Mouse (Mus musculus) hematopoietic stem cell, adult 5-6 weeks (primary cell): ENCODE results near the gene Gm29106. TPM values are rescaled to one million over a fixed set of nuclear protein-coding genes. Genes with fewer than 3 reads are reported as not detected.
"Not testable (repeated sequence)": the region's sequence is repeated elsewhere in the genome, so short reads cannot be mapped to it uniquely, and the experiment has no call there.

Source experiments
- ATAC-seq, 2 experiments: fragments of 125-278 bp in 1 of 2; replicated peaks in 1 of 2; 2 replicates each; pipeline ENCODE4 v1.8.0; 2016 to 2017; ENCODE audit warnings: inconsistent platforms in 2 of 2, mild to moderate bottlenecking in 2 of 2, moderate number of reproducible peaks in 2 of 2, low read depth in 1 of 2, moderate TSS enrichment in 1 of 2; ENCODE audit not compliant: low FRiP score in 2 of 2, poor library complexity in 2 of 2, severe bottlenecking in 2 of 2, insufficient read depth in 1 of 2, low TSS enrichment in 1 of 2
- total RNA-seq: library from RNA; stranded (forward); fragments of 172-1452, 232-1000 nt; gene quantifications from 2 replicates; pipeline ENCODE4 v1.2.3, GENCODE M21; 2017

Gene Gm29106
- total RNA-seq, result not detected in 2 replicates

GRCm38 (mm10) chr1:118176242-118176641, at the start of gene Gm29106:
Gm29106 (plus strand) TSS chr1:118176542.
- not testable (repeated sequence) for ATAC-seq

DNA sequence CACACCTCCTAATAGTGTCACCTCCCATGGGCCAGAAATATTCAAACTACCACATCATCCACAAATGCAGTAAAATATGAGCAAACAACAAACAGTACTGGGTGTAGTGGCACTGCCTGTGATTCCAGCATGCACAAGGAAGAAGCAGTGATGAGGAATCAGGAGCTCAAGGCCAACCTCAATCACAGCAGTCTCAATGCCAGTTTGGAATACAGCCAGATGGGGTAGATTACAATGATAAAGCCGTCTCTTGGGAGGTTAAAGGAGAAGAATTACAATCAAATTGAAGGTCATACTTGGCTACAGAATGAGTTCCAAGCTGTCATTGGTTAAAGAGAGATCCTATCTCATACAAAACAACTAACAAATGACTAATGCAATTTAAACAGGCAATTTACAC, 52.2 kb downstream of the Gm29106 start:
- no peak for ATAC-seq

DNA sequence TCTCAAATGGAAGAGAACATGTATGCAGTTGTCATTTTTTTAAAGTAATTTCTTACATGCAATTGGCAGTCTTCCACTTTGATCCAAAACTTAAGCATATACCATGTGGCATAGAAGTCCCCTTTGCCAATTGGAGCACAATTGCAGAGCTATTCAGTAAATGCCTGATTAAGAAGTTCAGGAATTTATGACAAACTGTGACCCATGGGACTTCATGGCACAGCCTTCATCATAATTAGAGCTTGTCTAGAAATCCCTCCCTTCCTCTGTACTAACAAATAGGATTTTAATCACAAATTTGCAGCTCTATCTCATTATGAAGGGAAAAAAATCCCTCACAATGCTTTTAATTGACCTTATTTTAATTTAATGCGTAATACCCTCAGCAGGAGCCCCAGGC, 59.7 kb downstream of the Gm29106 start:
- ATAC-seq, result no peak

Other genes with a start within 250 kb of the Gm29106 start
- gene Gm28168, start 248.5 kb upstream of the Gm29106 start, total RNA-seq, result not detected in 2 replicates
- gene Gm7145, start 210.6 kb upstream of the Gm29106 start, total RNA-seq, result not detected in 2 replicates
- 54.4 and 62.1 TPM in 2 replicates for gene Tsn, start 135.2 kb downstream of the Gm29106 start, total RNA-seq
- 124 and 153 TPM in 2 replicates for gene Nifk, start 145.3 kb downstream of the Gm29106 start, total RNA-seq
- gene Clasp1, start 212.5 kb downstream of the Gm29106 start, total RNA-seq, result 56.7 and 66.0 TPM in 2 replicates